Mouse (Mus musculus): ENCODE results near the gene Plbd2.

GRCm38 (mm10) chr5:120495064-120495702 lies 8.2 kb downstream of the Plbd2 start:
- TF ChIP-seq CTCF (conservative IDR thresholded peaks at IDR 0.05; ENCODE audit: low read length), result no peak
- TF ChIP-seq POU5F1 (IDR thresholded peaks at IDR 0.05; ENCODE audit: borderline replicate concordance, low read length), result no peak
- no peak for TF ChIP-seq NANOG (IDR thresholded peaks at IDR 0.05; ENCODE audit: borderline replicate concordance, low read length)

Measured in E14TG2a.4 (cell line).